Mouse (Mus musculus) kidney, embryonic 14.5 days (tissue): ENCODE measurements around the gene Rlbp1. TPM values are rescaled to one million over a fixed set of nuclear protein-coding genes. Genes with fewer than 3 reads are reported as not detected.

Experiments used
- polyA plus RNA-seq: library from polyadenylated mRNA; unstranded; fragments of >200 nt; fragmentation: Nextera tagmentation; extraction: Ambion mirVana; gene quantifications from 2 replicates; pipeline ENCODE4 v1.2.1, GENCODE M21; 2014

The Rlbp1 gene
- polyA plus RNA-seq, 1 experiment from 2014 or later: 0.70 TPM

Other genes with a start within 250 kb of the Rlbp1 start
- 194 and 243 TPM in 2 replicates for gene Mfge8, start 238.0 kb downstream of the Rlbp1 start, polyA plus RNA-seq
- gene Abhd2, start 113.8 kb downstream of the Rlbp1 start, polyA plus RNA-seq: 10.2 and 12.6 TPM in 2 replicates
- 7.2 and 13.5 TPM in 2 replicates for gene Fanci, start 4.9 kb upstream of the Rlbp1 start, polyA plus RNA-seq
- 21.3 and 35.9 TPM in 2 replicates for gene Polg, start 79.3 kb upstream of the Rlbp1 start, polyA plus RNA-seq
- 14.2 and 18.5 TPM in 2 replicates for gene Rhcg, start 230.6 kb upstream of the Rlbp1 start, polyA plus RNA-seq